Mouse (Mus musculus) liver, postnatal 0 days (tissue): ENCODE results near the gene Grm7.

Experiments
- CTCF ChIP-seq: sonication (generic); IDR thresholded peaks from 2 replicates; pipeline ENCODE4 v1.5.1; 2016; ENCODE audit warnings: antibody characterized with exemption, low read depth
- EP300 ChIP-seq: IDR thresholded peaks from 2 replicates; pipeline ENCODE4 v1.6.1; 2016; ENCODE audit warnings: antibody characterized with exemption, low read depth, mild to moderate bottlenecking

GRCm38 (mm10) chr6:111303912-111304555 lies 658.7 kb downstream of the Grm7 start:
- TF ChIP-seq CTCF (no peak), EP300 (no peak)
